Mouse (Mus musculus) heart, postnatal 36 days (tissue): Measurements from ENCODE around the gene 1600014C10Rik. TPM values are rescaled to one million over a fixed set of nuclear protein-coding genes. Genes with fewer than 3 reads are reported as not detected.

Experiments used
- DNase-seq, 2 experiments: peaks; one replicate each; pipeline ENCODE4 v3.0.0; 2021 to 2022
- intact Hi-C: fragments of 180-260 bp; cut with DNase I; formaldehyde crosslinking; loops from one replicate; pipeline ENCODE4 v1.15.1; 2025
- total RNA-seq, 2 experiments: library from RNA; stranded (reverse); gene quantifications; 2 replicates each; pipeline ENCODE4 v1.2.3; 2021

The 1600014C10Rik gene
- total RNA-seq, 2 experiments from 2014 or later: 29.2 to 34.7 TPM

DNA sequence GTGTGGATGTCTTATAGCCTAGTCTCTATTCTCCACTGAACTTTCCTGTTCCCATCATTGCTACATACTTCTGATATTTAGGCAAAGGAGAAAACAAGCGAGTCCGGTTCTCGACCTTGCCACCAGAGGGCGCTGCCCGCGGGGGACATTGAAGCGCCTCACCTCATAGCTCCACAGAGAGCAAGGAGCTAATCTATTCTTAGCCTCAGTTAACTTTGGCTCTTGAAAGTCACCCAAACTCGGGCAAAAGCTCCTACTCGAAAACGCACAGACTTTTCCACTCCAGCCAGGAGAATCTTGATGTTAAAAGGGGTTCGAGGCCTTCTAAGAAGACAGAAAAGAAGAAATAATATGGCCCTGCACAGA is 438 bp upstream of the 1600014C10Rik start:
- DNase-seq: peak; percentile 88 to 90
- intact Hi-C loops: loop anchor here (1.0 kb wide), 1 partner anchor 19 kb away; no protein-coding TSS in a partner anchor

DNA sequence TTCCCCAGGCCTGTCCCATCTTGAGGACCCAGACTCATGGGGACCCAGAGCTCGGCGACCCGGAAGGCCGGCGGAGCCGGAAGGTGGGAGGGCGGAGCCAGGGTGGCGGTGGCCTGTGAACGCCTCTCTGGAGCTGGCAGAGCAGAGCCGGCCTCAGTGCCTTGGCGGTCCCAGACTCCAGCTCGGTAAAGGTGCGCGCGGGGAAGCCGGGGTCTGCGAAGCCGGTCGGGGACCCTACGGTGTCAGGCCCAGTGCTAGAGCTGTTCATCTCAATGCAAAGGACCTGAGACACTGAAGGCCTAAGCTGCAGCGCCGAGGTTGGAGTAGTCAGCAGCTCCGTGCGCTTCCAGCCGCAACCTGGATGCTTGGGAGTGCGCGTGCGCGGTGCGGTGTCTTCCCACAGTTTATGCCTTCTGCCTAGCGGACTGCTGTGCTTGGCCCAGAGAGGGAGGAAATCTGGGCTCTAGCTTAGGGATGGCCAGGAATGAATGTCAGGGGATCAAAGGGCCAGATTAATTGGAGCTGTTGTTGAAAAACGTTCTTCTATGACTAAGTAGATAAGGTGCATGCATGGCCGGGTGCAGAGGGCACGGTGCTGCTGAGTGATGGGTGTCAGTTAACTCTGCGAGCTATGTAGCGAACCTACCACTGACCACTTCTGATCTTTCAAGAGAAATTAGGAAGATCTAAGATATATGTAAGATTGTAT is 846 bp downstream of the 1600014C10Rik start:
- intact Hi-C loops: loop anchor here (1.0 kb wide), 1 partner anchor 83 kb away; no protein-coding TSS in a partner anchor
- peak; percentile 80 to 90 for DNase-seq

DNA sequence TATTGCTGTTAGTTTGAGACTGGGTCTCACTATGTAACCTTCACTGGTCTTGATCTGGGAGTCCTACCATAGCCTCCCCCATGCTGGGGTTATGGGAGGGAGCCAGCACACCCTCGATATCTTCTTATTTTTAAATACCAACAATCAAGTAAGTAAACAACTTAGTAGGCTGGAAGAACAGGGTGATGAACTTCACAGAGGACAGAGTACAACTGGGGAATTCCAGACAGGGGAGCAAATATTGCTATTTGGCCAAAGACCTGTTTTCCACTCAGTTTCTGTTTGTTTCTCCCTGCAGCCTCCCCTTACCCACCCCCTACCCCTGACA is 1.4 kb downstream of the 1600014C10Rik start:
- no peak for DNase-seq
- intact Hi-C loops: no loop called here

DNA sequence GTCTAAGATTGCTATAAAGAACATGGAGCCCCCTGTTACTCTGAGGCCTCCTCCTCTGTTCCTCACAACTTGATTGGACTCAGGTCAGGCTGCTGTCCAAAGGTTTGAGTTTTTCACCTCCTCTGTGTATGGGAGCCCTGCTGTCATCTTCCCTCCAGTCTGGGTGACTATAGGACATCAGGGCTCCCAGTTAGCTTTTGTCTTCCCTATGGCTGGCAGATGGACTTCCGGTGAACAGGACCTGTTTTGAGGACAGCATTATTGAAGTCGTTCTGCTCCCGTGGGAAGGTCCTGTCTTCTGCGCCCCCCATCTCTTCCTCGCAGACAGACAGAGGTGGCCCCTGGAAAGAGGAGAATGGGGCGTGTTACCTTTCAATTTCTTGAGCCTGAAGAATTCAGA is 1.8 kb downstream of the 1600014C10Rik start:
- intact Hi-C loops: no loop called here
- DNase-seq: no peak

DNA sequence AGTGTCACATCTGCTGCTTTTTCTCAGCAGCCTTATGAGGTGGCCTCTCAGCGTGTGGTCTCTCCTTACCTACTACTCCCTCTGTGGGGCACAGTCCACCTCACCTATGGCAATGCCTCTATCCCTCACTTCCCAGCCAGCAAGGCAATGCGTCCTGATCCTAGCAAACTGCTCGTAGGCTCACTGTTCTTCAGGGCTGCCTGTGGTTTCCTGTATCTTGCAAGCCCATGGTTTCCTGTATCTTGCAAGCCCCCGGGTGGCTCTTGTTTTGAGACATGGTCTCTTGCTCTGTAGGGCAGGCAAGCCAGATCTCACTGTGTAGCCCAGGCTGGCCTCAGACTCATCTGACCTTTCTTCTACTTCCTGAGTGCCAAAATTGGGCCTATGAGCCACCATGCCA is 3.8 kb downstream of the 1600014C10Rik start:
- intact Hi-C loops: no loop called here
- no peak for DNase-seq

DNA sequence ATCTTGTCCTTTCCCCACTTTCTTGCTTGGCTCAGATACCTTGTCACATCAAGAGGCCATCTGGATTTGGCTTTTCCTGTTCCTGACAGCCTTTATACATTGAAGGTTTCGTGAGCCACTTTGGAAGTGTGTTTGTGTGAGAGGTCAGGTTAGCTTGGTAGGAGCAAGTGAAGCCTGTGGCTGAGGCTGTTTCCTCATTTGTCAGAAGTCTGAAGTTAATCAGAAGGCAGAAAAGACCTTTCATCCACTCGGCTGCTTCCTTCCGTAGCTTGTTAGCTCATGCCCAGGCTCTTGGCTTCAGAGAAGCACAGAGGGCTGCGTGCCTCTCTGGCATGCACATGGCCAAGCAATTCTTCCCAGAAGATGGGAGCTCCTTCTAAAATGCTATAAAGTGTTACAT is 4.8 kb downstream of the 1600014C10Rik start:
- intact Hi-C loops: no loop called here
- DNase-seq: no peak

DNA sequence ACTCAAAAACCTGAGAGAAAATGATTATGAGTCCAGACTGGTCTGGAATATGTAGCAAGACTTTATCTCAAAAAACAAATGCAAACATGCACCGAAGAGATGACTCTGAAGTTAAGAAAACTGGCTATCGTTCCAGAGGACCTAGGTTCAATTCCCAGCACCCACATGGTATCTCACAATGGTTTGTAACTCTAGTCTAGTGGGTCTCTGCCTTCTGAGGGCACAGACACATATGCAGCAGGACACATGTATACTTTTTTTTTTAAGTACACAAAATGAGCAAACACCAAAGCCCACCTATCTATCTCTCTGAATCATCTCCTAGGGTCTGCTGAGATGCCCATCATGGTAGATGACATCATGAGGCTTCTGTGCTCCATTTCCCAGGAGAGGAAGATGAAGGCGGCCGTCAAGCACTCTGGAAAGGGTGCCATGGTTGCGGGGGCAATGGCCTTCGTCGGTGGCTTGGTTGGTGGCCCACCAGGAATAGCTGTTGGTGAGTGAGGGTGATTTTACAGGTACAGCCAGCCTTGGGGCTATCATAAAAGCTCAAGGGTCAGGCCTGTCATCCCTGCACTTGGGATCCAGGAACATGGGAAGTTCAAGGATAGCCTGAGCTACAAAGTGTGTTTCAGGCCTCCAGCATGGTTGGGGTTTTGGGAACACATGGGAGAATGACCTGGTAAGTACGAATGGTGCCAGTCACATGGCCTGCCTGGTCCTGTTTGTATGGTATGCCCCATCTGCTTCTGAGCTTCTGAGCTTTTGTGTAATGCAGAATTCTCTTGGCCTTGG is 5.5 kb downstream of the 1600014C10Rik start:
- intact Hi-C loops: no loop called here
- DNase-seq: no peak

DNA sequence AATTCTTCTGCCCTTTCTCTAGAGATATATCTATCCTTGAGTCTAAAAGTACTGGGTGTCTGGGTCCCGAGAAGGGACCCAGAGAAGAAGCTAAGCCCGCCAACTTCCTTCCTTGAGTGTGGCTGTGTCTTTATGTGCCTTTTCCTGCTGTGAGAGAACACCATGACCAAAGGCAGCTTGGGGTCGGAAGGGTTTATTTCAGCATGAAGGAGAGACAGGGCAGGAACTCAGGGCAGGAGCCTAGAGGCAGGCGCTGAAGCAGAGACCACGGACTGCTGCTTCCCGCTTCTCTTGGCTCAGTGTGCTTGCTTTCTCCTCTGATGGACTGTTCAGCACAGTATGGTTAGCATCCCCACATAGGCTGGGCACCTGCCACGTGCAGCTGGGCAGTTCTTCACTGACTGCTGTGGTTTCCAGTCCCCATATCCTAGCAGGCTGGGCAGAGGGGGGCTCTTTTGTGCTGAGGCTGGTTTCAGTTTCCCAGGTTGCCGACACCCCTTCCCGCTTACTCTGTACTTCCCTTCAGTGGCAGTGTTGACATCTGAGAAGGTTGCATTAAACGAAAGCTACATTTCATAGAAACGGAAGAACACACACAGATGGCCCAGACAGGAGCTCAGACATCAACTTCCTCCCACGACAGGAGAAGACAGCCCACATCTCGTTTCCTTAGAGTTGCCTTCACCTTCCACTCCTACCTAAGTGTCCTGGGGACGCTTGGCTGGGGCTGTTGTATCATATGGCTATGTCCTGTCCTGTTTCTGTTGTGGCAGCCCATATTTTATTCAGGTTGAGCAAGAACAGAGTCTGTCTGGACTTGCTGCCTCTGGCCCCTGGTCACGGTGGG is 6.3 kb downstream of the 1600014C10Rik start:
- intact Hi-C loops: no loop called here
- no peak for DNase-seq

DNA sequence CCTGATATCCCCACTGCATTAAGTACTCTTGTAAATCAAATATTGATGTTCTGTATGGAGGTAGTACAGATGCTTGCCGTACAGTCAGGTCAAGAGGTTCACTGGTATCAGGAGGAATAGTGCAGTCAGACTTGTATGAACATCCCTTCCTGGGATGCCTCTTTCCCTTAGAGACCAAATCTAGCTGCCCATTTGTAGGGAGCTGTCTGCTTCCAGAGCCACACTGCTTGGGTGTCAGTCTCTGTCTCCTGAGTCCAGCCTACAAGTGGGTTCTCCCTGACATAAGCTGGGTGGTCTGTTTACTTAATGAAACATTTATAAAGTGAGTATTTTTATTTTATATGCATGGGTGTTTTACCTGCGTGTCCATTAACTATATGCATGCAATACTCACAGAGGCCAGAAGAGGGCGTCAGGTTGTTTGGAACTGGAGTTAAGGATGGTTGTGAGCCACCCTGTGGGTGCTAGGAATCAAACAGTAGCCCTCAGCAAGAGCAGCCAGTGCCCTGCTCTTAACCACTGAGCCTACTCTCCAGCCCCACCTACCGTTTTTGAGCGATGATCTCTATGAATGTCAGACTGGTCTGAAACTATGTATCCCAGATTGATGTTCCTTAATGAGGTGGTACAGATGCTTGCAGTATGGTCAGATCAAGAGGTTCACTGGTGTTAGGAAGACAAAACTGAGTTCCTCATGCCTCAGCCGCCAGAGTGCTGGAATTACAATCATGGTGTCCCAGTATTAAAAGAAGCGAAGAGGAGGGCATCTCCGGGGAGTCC is 7.2 kb downstream of the 1600014C10Rik start:
- no peak for DNase-seq
- intact Hi-C loops: no loop called here

DNA sequence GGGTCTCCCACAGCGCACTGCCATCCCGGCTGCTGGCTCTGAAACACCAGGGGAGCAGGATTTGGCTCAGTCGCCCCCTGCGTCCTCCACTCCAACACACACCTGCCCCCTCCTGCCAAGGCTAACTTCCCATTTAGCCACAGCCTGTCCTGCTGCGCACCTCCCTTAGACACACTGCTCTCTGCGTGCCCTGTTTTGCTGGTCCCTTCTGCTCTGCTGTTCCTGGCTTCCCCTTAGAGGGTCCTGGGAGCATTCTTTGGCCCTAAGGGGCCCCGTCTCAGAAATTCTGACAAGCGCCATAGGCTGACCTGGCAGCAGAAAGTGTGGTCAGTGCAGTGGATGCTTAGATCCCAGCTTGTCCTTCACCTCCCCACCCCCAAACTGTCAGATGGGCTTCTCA is 8.1 kb downstream of the 1600014C10Rik start:
- no peak for DNase-seq
- intact Hi-C loops: no loop called here

DNA sequence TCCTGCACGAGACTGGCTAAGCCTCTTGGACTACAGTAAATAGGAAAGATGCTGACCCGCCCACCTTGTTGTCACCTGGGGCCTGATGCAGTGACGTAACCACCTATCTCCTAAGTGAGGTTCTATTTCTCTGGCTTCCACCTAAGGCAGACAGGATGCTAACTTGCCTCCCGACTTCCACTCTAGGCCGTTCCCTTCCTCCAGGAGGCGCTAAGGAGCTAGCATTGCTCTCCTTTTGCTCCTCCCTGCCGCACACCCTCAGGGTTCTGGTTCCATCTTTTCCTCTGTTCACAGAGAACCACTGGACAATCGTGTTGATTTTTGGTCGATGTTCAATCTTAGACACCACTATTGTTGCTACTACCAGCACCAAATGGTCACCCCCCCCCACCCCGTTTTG is 8.6 kb downstream of the 1600014C10Rik start:
- intact Hi-C loops: no loop called here
- no peak for DNase-seq

DNA sequence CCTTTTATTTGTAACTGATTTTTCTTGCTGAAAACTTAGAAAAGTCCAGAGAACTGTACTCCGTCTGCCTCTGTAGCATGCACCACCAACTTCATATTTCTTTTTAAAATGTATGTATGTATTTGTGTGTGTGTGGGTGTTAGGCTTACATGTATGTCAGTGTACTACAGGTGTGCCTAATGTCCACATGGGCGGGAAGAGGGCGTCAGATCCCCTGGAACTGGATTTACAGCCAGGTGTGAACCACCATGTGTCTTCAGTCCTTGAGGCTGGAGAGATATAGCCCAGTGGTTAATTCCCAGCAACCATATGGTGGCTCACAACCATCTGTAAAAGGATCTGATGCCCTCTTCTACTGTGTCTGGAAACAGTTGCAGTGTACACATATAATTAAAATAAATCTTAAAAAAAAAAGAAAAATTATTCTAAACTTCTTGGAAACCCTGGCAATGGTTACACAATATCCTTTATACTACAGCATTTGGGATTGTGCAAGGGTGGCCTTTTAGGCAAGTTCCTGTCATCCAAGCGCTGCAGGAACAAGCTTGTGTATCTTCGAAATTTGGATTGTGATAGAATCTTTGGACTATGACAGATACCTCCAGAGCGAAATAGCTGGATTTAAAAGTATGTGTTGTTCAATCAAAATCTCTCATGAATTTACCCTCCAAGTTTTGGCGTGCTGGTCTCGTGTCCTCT is 17.0 kb downstream of the 1600014C10Rik start:
- DNase-seq: no peak
- intact Hi-C loops: no loop called here

DNA sequence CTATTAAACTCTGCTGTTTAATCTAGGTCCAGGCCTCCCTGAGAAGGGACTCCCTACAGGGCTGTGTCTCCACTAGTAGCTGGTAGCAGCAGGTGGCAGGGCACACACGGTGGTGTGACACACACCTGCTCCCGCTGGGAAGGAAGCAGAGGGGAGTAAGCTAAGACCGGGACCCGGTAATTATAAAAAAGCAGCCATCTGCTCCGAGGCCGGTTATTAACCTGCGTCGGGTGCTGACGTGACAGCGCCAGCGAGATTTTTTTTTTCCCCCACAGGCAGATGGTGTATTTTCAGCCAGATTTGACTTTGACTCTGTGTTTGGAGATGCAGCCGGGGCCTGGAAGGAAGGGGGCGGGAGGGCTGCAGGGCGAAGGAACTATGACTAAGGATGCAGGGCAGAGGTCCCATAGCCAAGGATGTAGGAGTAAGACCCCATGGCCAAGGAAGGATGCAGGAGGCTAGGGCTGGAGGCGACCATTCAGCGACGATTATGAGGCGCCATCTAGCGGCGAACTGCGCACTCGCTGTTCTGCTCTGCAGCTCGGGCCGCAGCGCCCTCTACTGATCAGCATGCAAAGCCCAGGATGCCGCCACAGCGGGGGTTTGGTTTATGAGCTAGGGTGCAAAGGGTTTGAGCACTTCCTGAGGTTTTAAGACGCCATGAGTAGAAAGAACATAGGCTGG is 17.7 kb downstream of the 1600014C10Rik start:
- intact Hi-C loops: loop anchor here (1.0 kb wide), 1 partner anchor 18 kb away; no protein-coding TSS in a partner anchor
- DNase-seq: peak; percentile 90 to 93

DNA sequence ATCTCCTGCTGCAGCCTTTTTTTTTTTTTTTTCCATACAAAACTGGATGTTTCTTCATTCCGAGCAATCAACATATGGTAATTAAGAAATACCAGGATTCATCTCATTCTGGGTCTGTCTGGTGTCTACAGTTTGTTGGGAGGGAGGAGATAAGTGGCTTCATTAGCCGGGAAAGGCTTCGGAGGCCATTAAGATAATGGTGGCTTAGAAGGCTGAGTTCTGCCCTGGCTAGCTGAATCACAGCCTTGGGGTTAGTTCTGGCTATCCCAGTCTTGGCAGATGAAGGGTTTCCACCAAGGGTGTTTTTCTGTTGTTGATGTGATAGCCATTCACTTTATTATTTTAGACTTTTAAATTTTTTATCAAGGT is 18.3 kb downstream of the 1600014C10Rik start:
- no peak for DNase-seq
- intact Hi-C loops: loop anchor here (1.0 kb wide), 1 partner anchor 19 kb away; no protein-coding TSS in a partner anchor

DNA sequence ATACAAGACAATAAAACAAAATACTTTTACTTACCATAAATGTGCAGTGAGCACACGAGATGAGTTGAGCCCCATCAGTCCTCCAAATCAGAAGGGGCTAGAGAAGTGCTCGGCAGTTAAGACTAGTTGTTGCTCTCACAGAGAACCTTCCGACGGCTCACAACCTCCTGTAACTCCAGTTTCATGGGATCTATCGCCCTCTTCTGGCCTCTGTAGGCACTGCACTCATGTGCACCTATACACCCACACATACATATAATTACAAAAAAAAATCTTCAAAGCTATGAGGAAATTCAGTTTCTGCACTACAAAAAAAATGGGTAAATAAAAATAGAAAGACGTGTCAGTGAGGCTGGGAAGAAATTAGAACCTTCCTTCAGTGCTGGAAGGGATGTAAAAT is 21.3 kb downstream of the 1600014C10Rik start:
- intact Hi-C loops: no loop called here
- no peak for DNase-seq

DNA sequence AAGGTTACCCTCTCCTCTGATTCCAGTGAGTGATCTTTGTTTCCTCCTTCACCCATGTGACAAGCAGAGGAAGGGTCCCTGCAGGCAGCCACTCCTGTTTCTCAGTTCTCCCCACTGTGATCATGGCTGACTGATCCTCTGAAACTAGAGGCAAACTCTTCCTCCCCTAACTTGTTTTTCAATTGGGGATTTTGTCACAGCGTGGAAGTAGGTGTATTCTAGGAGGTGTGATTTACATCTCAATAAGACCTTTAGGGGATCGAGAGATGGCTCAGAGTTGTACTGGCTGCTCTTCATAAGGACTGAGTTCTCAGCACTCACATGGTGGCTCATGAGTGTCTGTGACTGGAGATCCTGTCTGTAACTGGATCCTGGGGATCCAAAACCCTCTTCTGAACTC is 22.8 kb downstream of the 1600014C10Rik start:
- intact Hi-C loops: no loop called here
- no peak for DNase-seq

DNA sequence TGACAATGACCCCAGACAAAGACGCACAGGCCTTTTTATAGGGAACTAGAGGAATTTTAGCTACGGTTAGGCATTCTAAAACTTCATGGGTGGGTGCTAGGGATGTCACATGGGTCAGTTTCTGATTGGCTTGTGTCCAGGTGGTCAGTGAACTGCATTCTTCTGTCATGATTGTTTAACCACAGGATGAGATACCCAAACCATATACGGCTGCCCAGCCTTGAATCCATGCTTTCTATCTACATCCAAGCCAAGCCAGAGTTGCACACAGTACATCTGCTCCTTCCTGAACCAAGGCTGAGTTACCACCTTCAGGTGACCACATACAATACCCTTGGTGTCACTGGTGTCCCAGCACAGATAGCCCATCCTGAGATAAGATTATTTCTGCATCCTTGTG is 23.5 kb downstream of the 1600014C10Rik start:
- no peak for DNase-seq
- intact Hi-C loops: no loop called here

DNA sequence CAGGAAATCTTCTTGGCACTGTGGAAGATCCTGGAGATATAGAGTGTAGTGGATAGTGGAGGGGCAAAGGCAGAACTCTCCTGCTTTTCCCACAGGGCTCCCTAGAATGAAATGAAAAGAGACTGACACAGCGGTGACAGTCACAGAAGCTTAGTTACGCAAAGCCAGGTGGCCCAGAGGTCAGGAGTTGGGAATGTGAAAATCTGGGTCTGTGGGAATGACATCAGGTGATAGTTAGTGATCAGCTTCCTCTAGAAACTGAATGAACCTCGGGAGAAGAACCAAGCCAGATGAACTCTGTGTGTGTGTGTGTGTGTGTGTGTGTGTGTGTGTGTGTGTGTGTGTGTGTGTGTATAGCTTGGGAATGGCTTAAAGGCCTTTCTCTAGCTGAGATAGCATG is 26.0 kb downstream of the 1600014C10Rik start:
- no peak for DNase-seq
- intact Hi-C loops: no loop called here

DNA sequence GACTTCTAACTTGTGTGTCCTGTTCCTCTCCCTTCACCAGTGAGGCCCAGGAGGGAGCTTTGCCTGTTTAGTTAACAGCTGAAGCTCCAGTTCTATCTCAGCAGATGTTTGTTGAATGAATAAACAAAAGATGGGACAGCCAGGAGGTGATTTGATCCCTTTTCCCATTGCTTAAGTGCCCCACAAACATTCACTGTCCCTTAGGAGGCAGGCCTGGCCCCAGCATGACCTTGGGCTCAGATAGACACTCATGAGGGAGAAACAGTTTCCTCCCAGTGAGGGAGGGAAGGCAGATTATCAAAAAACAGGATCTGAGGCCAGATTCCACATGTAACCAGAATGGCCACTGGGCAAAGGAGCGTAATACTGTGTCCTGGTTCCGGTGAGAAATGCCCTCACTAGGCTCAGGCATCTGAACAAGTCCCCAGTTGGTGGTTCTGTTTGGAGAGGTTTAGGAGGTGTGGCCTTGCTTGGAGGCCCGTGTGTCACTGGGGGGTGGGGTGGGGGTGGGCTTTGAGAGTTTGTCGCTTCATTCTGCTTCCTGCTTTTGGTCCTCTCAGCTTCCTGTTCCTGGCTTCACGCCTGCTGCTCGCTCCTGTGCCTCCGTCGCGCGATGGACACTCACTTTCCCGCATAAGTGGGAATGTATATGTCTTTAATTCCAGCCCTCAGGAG is 26.6 kb downstream of the 1600014C10Rik start:
- intact Hi-C loops: no loop called here
- DNase-seq: no peak
